Mouse (Mus musculus): ENCODE measurements around the gene Lrrc1. TPM values are rescaled to one million over a fixed set of nuclear protein-coding genes. Genes with fewer than 3 reads are reported as not detected.
A peak's percentile ranks its signal among the peaks of the same experiment; 100 is the strongest.
"Not testable (repeated sequence)": the region's sequence is repeated elsewhere in the genome, so short reads cannot be mapped to it uniquely, and the experiment has no call there.

Lrrc1 gene
- 5.2 and 6.6 TPM in 2 replicates for polyA plus RNA-seq (2015; fragmentation: Nextera tagmentation; extraction: Ambion mirVana)

DNA sequence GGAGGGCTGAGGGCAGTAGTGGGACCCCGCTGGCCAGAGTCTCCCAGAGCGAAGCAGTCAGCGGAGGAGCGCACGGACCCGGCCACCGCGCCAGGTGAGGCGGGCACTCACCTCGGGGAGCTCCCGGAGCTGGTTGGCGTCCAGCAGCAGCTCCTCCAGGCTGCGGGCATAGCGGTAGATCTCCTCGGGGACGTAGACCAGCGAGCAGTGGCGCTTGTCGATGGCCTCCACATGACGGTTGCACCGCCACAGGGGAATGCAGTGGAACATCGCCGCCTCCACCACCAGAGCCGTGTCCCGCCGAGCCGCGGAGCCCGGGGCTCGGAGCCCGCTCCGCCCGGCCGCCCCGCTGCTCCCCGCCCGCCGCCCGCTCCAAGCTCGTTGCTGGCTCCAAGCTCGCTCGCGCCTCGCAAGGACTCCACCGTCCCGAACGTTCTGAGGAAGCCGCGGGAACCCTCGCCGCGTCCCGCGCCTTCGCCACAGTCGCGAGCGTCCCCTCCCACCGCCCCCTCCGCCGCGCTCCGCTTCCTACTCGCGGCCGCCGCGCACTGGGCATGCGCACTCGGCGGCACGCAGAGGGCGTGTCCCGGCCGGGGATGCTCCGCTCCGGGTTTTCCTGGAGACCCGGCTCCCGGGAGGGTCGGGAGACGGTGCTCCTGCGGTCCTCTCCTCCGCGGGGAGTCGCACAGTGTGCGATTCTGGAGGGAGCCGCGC, at the start of gene Lrrc1:
Gene Lrrc1, minus strand, starts transcription at position 517 of the 714 bp plus-strand sequence.
- H3K9me3 ChIP-seq, result no peaks in the 10 kb centered on the region
- peak within 1 kb of the TSS; percentile 97 for H3K4me2 ChIP-seq
- H3K9ac ChIP-seq, result peak within 1 kb of the TSS; percentile 69
- H3K4me1 ChIP-seq, result peaks cover 18% of the 10 kb centered on the region
- no peaks in the 10 kb centered on the region for H3K36me3 ChIP-seq (replicated peaks)
- H3K27me3 ChIP-seq (replicated peaks), result 0 out of 2 replicates have a peak, but pooled peaks cover 3% of the 10 kb centered on the region
- WGBS, result under 1% methylated on average over 76 of the region's 88 CpGs
- peak; percentile 93 for ATAC-seq (replicated peaks)
- peak within 1 kb of the TSS; percentile 95 for H3K4me3 ChIP-seq
- peak within 1 kb of the TSS; percentile 80 for H3K27ac ChIP-seq

DNA sequence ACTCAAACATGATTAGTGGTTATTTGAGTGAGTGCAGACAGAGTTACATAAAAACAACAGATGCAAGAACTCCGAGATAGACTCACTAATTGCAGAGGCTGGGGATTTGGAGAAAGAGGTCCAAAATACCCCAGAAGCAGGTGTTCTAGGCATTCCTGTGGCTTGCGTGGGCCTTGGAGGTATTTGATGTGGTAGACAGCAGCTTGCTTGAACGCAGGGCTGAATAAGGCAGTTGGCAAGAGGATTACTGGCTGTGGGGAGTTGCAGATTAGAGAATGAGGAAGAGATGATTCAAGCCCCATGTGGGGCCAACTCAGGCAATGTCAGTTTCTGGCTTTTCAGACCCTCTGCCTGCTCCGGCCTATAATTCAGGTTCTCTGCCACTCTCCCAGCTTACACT, 47.8 kb upstream of the Lrrc1 start:
- Histone ChIP-seq H3K4me2 (no peak overlapping the region), H3K27ac (no peak overlapping the region), H3K4me3 (no peak overlapping the region), H3K36me3 (replicated peaks) (no peaks in the 10 kb centered on the region), H3K27me3 (replicated peaks) (no peaks in the 10 kb centered on the region; the same call in 1 of the 2 replicates), H3K9ac (no peak overlapping the region), H3K4me1 (peaks cover 14% of the 10 kb centered on the region), H3K9me3 (no peaks in the 10 kb centered on the region)
- no peak for ATAC-seq (replicated peaks)
- 49% methylated on average over 4 of the region's 4 CpGs for WGBS

GRCm38 (mm10) chr9:77589496-77589895, 44.8 kb upstream of the Lrrc1 start:
- Histone ChIP-seq H3K27me3 (replicated peaks) (no peaks in the 10 kb centered on the region), H3K9me3 (no peaks in the 10 kb centered on the region), H3K4me3 (no peak overlapping the region), H3K9ac (no peak overlapping the region), H3K4me1 (peaks cover 8% of the 10 kb centered on the region), H3K4me2 (no peak overlapping the region), H3K27ac (no peak overlapping the region), H3K36me3 (replicated peaks) (no peaks in the 10 kb centered on the region)
- WGBS, result 18% methylated on average over 2 of the region's 2 CpGs
- ATAC-seq (replicated peaks), result no peak

DNA sequence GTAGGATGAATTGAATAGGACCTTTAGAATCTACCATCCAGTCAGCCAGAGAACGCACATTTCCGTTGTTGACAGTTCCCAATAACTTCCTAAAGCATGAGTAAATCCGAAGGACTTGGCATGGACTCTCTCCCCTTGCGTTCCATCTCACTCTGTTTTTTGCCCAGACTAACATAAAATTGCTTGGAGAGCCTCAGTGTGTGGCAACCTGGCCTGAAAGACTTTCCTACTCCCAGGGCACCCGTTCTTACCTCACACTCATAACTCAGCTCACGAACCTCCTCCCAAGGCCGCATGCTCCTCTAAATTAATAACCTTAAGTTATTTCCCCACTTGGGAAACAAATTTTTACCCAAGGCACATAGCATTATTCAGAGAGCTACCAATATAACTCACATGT, 42.9 kb upstream of the Lrrc1 start:
- WGBS, result 60% methylated on average over 7 of the region's 7 CpGs
- no peak overlapping the region for H3K27ac ChIP-seq
- no peak overlapping the region for H3K4me3 ChIP-seq
- no peak overlapping the region for H3K9ac ChIP-seq
- no peaks in the 10 kb centered on the region for H3K27me3 ChIP-seq (replicated peaks)
- H3K4me1 ChIP-seq, result peaks cover 8% of the 10 kb centered on the region; the same call in 1 of the 2 replicates
- H3K4me2 ChIP-seq, result no peak overlapping the region
- no peak for ATAC-seq (replicated peaks)
- no peaks in the 10 kb centered on the region for H3K9me3 ChIP-seq
- no peaks in the 10 kb centered on the region for H3K36me3 ChIP-seq (replicated peaks)

DNA sequence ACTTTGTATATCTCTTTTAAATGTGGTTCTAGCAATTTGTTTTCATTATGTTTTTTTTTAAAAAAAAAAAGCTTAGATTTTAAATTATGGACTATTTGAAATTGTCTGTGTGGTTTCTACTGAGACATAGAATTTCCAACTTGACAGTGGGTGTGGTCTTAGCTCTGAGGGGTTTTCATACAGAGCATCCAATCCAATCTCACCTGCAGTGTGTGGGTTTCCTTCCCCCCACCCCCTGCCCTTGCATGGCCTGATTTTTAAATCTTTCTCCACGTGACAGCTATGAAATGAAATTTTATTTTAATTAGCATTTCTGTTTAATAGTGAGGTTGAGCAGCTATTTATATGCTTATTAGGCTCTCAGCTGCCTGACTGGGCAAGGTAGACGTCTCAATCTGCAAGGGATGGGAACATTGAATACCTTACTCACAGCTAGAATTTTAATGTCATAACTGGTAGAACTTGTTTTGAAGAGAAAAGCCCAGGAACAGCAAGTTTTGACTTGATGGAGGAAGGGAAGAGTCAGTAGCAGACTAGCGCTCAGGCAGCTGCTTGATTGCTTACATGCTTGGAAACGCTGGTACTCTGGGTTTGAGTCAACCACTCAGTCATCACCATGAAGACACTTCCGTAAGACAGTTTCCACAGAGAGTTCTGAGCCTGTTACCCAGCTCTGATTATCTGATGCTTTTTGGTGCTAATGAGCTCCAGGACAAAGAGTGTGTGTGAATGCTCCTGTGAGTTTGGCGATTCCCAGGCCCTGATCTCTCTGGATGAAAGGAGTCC, 42.3 kb upstream of the Lrrc1 start:
- Histone ChIP-seq H3K27ac (no peak overlapping the region), H3K9ac (no peak overlapping the region), H3K4me3 (no peak overlapping the region), H3K4me2 (no peak overlapping the region), H3K4me1 (0 out of 2 replicates have a peak, but pooled peaks cover 5% of the 10 kb centered on the region), H3K27me3 (replicated peaks) (no peaks in the 10 kb centered on the region), H3K9me3 (no peaks in the 10 kb centered on the region), H3K36me3 (replicated peaks) (no peaks in the 10 kb centered on the region)
- 38% methylated on average over 6 of the region's 6 CpGs for WGBS
- ATAC-seq (replicated peaks), result 0 out of 2 replicates have a peak, but pooled peaks have one; percentile 52

- Histone ChIP-seq H3K9me3 (no peaks in the 10 kb centered on the region), H3K4me3 (no peak overlapping the region), H3K4me2 (no peak overlapping the region), H3K27me3 (replicated peaks) (no peaks in the 10 kb centered on the region), H3K4me1 (0 out of 2 replicates have a peak, but pooled peaks cover 5% of the 10 kb centered on the region), H3K27ac (no peak overlapping the region), H3K36me3 (replicated peaks) (no peaks in the 10 kb centered on the region), H3K9ac (no peak overlapping the region)
- no peak for ATAC-seq (replicated peaks)
- WGBS, result 96% methylated on average over 6 of the region's 6 CpGs
Measured at GRCm38 (mm10) chr9:77584746-77585145, 40.1 kb upstream of the Lrrc1 start.

DNA sequence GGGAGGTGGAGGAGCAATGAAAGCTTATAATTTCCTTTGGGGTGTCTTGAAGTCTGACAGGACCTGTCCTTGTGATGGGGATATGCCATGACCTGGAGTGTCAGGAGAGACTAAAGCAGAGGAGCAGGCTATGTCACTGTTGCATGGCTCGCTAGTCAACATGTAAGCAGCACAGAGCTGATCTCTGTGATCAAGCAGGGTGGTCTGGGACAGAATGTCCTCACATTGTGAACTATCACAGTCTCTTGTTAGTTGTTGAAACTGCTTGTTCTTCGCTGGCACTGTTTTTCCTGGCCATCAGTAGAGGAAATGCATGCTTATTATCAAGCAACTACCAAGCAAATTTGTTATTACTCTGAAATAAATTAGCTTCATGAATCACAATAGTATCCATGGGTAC, 38.6 kb upstream of the Lrrc1 start:
- no peak overlapping the region for H3K9ac ChIP-seq
- WGBS, result 60% methylated on average over 2 of the region's 2 CpGs
- no peak overlapping the region for H3K4me3 ChIP-seq
- no peaks in the 10 kb centered on the region for H3K27me3 ChIP-seq (replicated peaks)
- no peak overlapping the region for H3K27ac ChIP-seq
- no peak for ATAC-seq (replicated peaks)
- 0 out of 2 replicates have a peak, but pooled peaks cover 5% of the 10 kb centered on the region for H3K4me1 ChIP-seq
- H3K9me3 ChIP-seq, result no peaks in the 10 kb centered on the region
- no peaks in the 10 kb centered on the region for H3K36me3 ChIP-seq (replicated peaks)
- H3K4me2 ChIP-seq, result no peak overlapping the region

GRCm38 (mm10) chr9:77579827-77580226, 35.2 kb upstream of the Lrrc1 start:
- 70% methylated on average over 3 of the region's 3 CpGs for WGBS
- no peak for ATAC-seq (replicated peaks)
- Histone ChIP-seq H3K9me3 (no peaks in the 10 kb centered on the region), H3K36me3 (replicated peaks) (no peaks in the 10 kb centered on the region), H3K4me2 (no peak overlapping the region), H3K27me3 (replicated peaks) (no peaks in the 10 kb centered on the region), H3K9ac (no peak overlapping the region), H3K27ac (no peak overlapping the region), H3K4me3 (no peak overlapping the region), H3K4me1 (no peaks in the 10 kb centered on the region)

- Histone ChIP-seq H3K27ac (no peak overlapping the region), H3K4me2 (no peak overlapping the region), H3K27me3 (replicated peaks) (no peaks in the 10 kb centered on the region), H3K36me3 (replicated peaks) (no peaks in the 10 kb centered on the region), H3K9ac (no peak overlapping the region), H3K9me3 (no peaks in the 10 kb centered on the region), H3K4me1 (no peaks in the 10 kb centered on the region), H3K4me3 (no peak overlapping the region)
- WGBS, result 96% methylated on average over 8 of the region's 8 CpGs
- no peak for ATAC-seq (replicated peaks)
Measured at GRCm38 (mm10) chr9:77577931-77578330, 33.3 kb upstream of the Lrrc1 start.

- ATAC-seq (replicated peaks), result no peak
- no peaks in the 10 kb centered on the region for H3K27me3 ChIP-seq (replicated peaks)
- H3K4me3 ChIP-seq, result no peak overlapping the region
- no peaks in the 10 kb centered on the region for H3K36me3 ChIP-seq (replicated peaks)
- H3K27ac ChIP-seq, result no peak overlapping the region
- no peaks in the 10 kb centered on the region for H3K9me3 ChIP-seq
- H3K9ac ChIP-seq, result no peak overlapping the region
- H3K4me2 ChIP-seq, result no peak overlapping the region
- no peaks in the 10 kb centered on the region for H3K4me1 ChIP-seq
Measured at GRCm38 (mm10) chr9:77577409-77577808, 32.7 kb upstream of the Lrrc1 start.

GRCm38 (mm10) chr9:77576320-77576719, 31.6 kb upstream of the Lrrc1 start:
- no peak overlapping the region for H3K9ac ChIP-seq
- no peak for ATAC-seq (replicated peaks)
- H3K4me2 ChIP-seq, result no peak overlapping the region
- no peaks in the 10 kb centered on the region for H3K4me1 ChIP-seq
- H3K9me3 ChIP-seq, result no peaks in the 10 kb centered on the region
- H3K36me3 ChIP-seq (replicated peaks), result no peaks in the 10 kb centered on the region
- H3K27me3 ChIP-seq (replicated peaks), result no peaks in the 10 kb centered on the region
- H3K27ac ChIP-seq, result no peak overlapping the region
- no peak overlapping the region for H3K4me3 ChIP-seq

DNA sequence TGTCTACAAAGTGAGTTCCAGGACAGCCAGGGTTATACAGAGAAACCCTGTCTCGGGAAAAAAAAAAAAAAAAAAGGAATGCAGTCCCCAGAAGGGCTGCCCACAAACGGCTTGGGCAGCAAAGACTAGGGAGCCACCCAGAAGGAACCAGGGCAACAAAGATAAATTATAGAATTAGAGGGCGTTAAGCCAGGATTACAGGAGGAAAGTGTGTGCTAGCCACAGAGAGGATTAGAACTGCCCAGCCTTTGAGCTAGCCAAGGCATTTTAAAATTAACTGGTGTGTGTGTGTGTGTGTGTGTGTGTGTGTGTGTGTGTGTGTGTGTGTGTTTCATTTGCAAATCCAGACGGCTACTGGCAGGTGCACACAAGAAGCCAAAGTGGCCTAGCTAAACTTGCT, 30.3 kb upstream of the Lrrc1 start:
- H3K9ac ChIP-seq; H3K4me2 ChIP-seq; H3K36me3 ChIP-seq (replicated peaks); H3K4me3 ChIP-seq; H3K27me3 ChIP-seq (replicated peaks); H3K9me3 ChIP-seq; H3K27ac ChIP-seq; H3K4me1 ChIP-seq; ATAC-seq (replicated peaks): not testable (repeated sequence)
- 30% methylated on average over 4 of the region's 4 CpGs for whole genome bisulfite sequencing

Measured in midbrain, embryonic 15.5 days (tissue).